Mouse (Mus musculus) forebrain, embryonic 15.5 days (tissue): Measurements from ENCODE around the gene Ubc. TPM values are rescaled to one million over a fixed set of nuclear protein-coding genes. Genes with fewer than 3 reads are reported as not detected.

ENCODE experiments used
- ATAC-seq: fragments of 200-750 bp; cut with Nextera tagmentation; replicated peaks from 2 replicates; pipeline ENCODE4 v1.8.0; 2017; ENCODE audit warnings: mild to moderate bottlenecking, moderate TSS enrichment, moderate library complexity
- H3K27ac ChIP-seq: fragments of 300-500 bp; sonication (generic); replicated peaks from 2 replicates; pipeline ENCODE4 v1.5.1; 2015; ENCODE audit warnings: mild to moderate bottlenecking, inconsistent platforms
- H3K27me3 ChIP-seq: fragments of 300-500 bp; sonication (generic); 2 replicates; pipeline ENCODE4 v1.6.1; 2015; ENCODE audit warnings: inconsistent platforms
- H3K36me3 ChIP-seq: fragments of 300-500 bp; sonication (generic); 2 replicates; pipeline ENCODE4 v1.6.1; 2015; ENCODE audit warnings: mild to moderate bottlenecking, inconsistent platforms
- H3K4me1 ChIP-seq: fragments of 300-500 bp; sonication (generic); 2 replicates; pipeline ENCODE4 v1.6.1; 2015; ENCODE audit warnings: inconsistent platforms
- H3K4me2 ChIP-seq: fragments of 300-500 bp; sonication (generic); replicated peaks from 2 replicates; pipeline ENCODE4 v1.6.1; 2015; ENCODE audit warnings: mild to moderate bottlenecking, inconsistent platforms
- H3K4me3 ChIP-seq: fragments of 300-500 bp; sonication (generic); 2 replicates; pipeline ENCODE4 v1.5.1; 2015; ENCODE audit warnings: mild to moderate bottlenecking, inconsistent platforms
- H3K9ac ChIP-seq: fragments of 300-500 bp; sonication (generic); replicated peaks from 2 replicates; pipeline ENCODE4 v1.6.1; 2015; ENCODE audit warnings: mild to moderate bottlenecking, inconsistent platforms
- H3K9me3 ChIP-seq: fragments of 300-500 bp; sonication (generic); 2 replicates; pipeline ENCODE4 v1.6.1; 2016; ENCODE audit warnings: inconsistent platforms
- WGBS: fragments of 180-500 bp; shearing (Covaris S2); methylation state at CpG from one replicate; pipeline ENCODE4 v1.1.7; 2015; ENCODE audit warnings: mixed read lengths; 5-methylcytosine and 5-hydroxymethylcytosine counted together
- polyA plus RNA-seq: library from polyadenylated mRNA; unstranded; fragments of >200 nt; fragmentation: Nextera tagmentation; extraction: Ambion mirVana; gene quantifications from 2 replicates; pipeline ENCODE4 v1.2.1, GENCODE M21; 2015

The Ubc gene
- polyA plus RNA-seq, 1 experiment from 2014 or later: 1,278 TPM

GRCm38 (mm10) chr5:125370950-125371693 is 18.9 kb downstream of the Ubc start:
- H3K4me1 ChIP-seq: no peaks in the 10 kb centered on the region
- H3K4me3 ChIP-seq: no peak overlapping the region
- no peaks in the 10 kb centered on the region for H3K27me3 ChIP-seq
- ATAC-seq: no peak
- H3K36me3 ChIP-seq: no peaks in the 10 kb centered on the region
- 77% methylated on average over 7 of the region's 7 CpGs for WGBS
- H3K9ac ChIP-seq: no peak overlapping the region
- H3K4me2 ChIP-seq: no peak overlapping the region
- H3K9me3 ChIP-seq: no peaks in the 10 kb centered on the region
- H3K27ac ChIP-seq: no peak overlapping the region

GRCm38 (mm10) chr5:125368568-125368967 is 21.4 kb downstream of the Ubc start:
- Histone ChIP-seq H3K9ac (no peak overlapping the region), H3K4me1 (no peaks in the 10 kb centered on the region), H3K27me3 (no peaks in the 10 kb centered on the region), H3K4me2 (no peak overlapping the region), H3K27ac (no peak overlapping the region), H3K4me3 (no peak overlapping the region), H3K36me3 (no peaks in the 10 kb centered on the region), H3K9me3 (no peaks in the 10 kb centered on the region)
- 0 out of 2 replicates have a peak, but pooled peaks have one; percentile 13 for ATAC-seq
- WGBS: under 1% methylated on average over 4 of the region's 4 CpGs

GRCm38 (mm10) chr5:125368156-125368555 is 21.8 kb downstream of the Ubc start:
- no peak overlapping the region for H3K9ac ChIP-seq
- H3K4me1 ChIP-seq: no peaks in the 10 kb centered on the region
- H3K9me3 ChIP-seq: no peaks in the 10 kb centered on the region
- H3K4me2 ChIP-seq: no peak overlapping the region
- ATAC-seq: no peak
- WGBS: 69% methylated on average over 5 of the region's 5 CpGs
- H3K36me3 ChIP-seq: no peaks in the 10 kb centered on the region
- no peak overlapping the region for H3K4me3 ChIP-seq
- no peaks in the 10 kb centered on the region for H3K27me3 ChIP-seq
- H3K27ac ChIP-seq: no peak overlapping the region

- no peak overlapping the region for H3K27ac ChIP-seq
- no peaks in the 10 kb centered on the region for H3K9me3 ChIP-seq
- no peak for ATAC-seq
- 79% methylated on average over 4 of the region's 4 CpGs for WGBS
- peaks cover 6% of the 10 kb centered on the region for H3K4me1 ChIP-seq
- no peaks in the 10 kb centered on the region for H3K36me3 ChIP-seq
- H3K4me2 ChIP-seq: no peak overlapping the region
- H3K9ac ChIP-seq: no peak overlapping the region
- no peaks in the 10 kb centered on the region for H3K27me3 ChIP-seq
- H3K4me3 ChIP-seq: no peak overlapping the region
Measured at GRCm38 (mm10) chr5:125364851-125365429, 25.1 kb downstream of the Ubc start.

- H3K4me3 ChIP-seq: no peak overlapping the region
- H3K9ac ChIP-seq: no peak overlapping the region
- no peak for ATAC-seq
- H3K27ac ChIP-seq: no peak overlapping the region
- H3K4me2 ChIP-seq: no peak overlapping the region
- no peaks in the 10 kb centered on the region for H3K36me3 ChIP-seq
- H3K27me3 ChIP-seq: no peaks in the 10 kb centered on the region
- no peaks in the 10 kb centered on the region for H3K9me3 ChIP-seq
- peaks cover 6% of the 10 kb centered on the region for H3K4me1 ChIP-seq
- WGBS: 73% methylated on average over 7 of the region's 7 CpGs
Measured at GRCm38 (mm10) chr5:125363894-125364293, 26.1 kb downstream of the Ubc start.

GRCm38 (mm10) chr5:125360981-125361510 is 29.0 kb downstream of the Ubc start:
- ATAC-seq: no peak
- Histone ChIP-seq H3K36me3 (no peaks in the 10 kb centered on the region), H3K27ac (no peak overlapping the region), H3K4me3 (no peak overlapping the region), H3K27me3 (no peaks in the 10 kb centered on the region), H3K9me3 (no peaks in the 10 kb centered on the region), H3K9ac (no peak overlapping the region), H3K4me1 (peaks cover 6% of the 10 kb centered on the region), H3K4me2 (peak overlapping the region; percentile 22)
- WGBS: 75% methylated on average over 16 of the region's 16 CpGs

GRCm38 (mm10) chr5:125360566-125360965 is 29.4 kb downstream of the Ubc start:
- H3K9ac ChIP-seq: no peak overlapping the region

GRCm38 (mm10) chr5:125358270-125358608 is 31.8 kb downstream of the Ubc start:
- no peak overlapping the region for H3K27ac ChIP-seq
- no peaks in the 10 kb centered on the region for H3K27me3 ChIP-seq
- H3K9ac ChIP-seq: no peak overlapping the region
- H3K4me2 ChIP-seq: no peak overlapping the region
- ATAC-seq: no peak
- peaks cover 6% of the 10 kb centered on the region for H3K4me1 ChIP-seq
- H3K4me3 ChIP-seq: no peak overlapping the region
- no peaks in the 10 kb centered on the region for H3K36me3 ChIP-seq
- 93% methylated on average over 5 of the region's 5 CpGs for WGBS
- H3K9me3 ChIP-seq: no peaks in the 10 kb centered on the region

More at GRCm38 (mm10) chr5:125360566-125360965, 29.4 kb downstream of the Ubc start:
- ATAC-seq: no peak
- H3K27me3 ChIP-seq: no peaks in the 10 kb centered on the region
- H3K36me3 ChIP-seq: no peaks in the 10 kb centered on the region
- peak overlapping the region; percentile 22 for H3K4me2 ChIP-seq
- WGBS: 37% methylated on average over 9 of the region's 9 CpGs
- H3K4me1 ChIP-seq: peaks cover 6% of the 10 kb centered on the region
- H3K27ac ChIP-seq: no peak overlapping the region
- no peaks in the 10 kb centered on the region for H3K9me3 ChIP-seq
- H3K4me3 ChIP-seq: no peak overlapping the region

- Histone ChIP-seq H3K27ac (no peak overlapping the region), H3K4me1 (peaks cover 6% of the 10 kb centered on the region), H3K9ac (no peak overlapping the region), H3K36me3 (no peaks in the 10 kb centered on the region), H3K4me2 (no peak overlapping the region), H3K4me3 (no peak overlapping the region), H3K27me3 (no peaks in the 10 kb centered on the region), H3K9me3 (no peaks in the 10 kb centered on the region)
- ATAC-seq: no peak
- WGBS: 84% methylated on average over 12 of the region's 12 CpGs
Measured at GRCm38 (mm10) chr5:125357543-125358269, 32.3 kb downstream of the Ubc start.

GRCm38 (mm10) chr5:125355650-125356049 is 34.4 kb downstream of the Ubc start:
- Histone ChIP-seq H3K4me1 (peaks cover 4% of the 10 kb centered on the region), H3K4me3 (no peak overlapping the region), H3K4me2 (no peak overlapping the region), H3K27me3 (no peaks in the 10 kb centered on the region), H3K9me3 (no peaks in the 10 kb centered on the region), H3K27ac (no peak overlapping the region), H3K36me3 (no peaks in the 10 kb centered on the region), H3K9ac (no peak overlapping the region)
- no peak for ATAC-seq
- 61% methylated on average over 7 of the region's 7 CpGs for WGBS

GRCm38 (mm10) chr5:125354885-125355492 is 35.0 kb downstream of the Ubc start:
- no peaks in the 10 kb centered on the region for H3K4me1 ChIP-seq
- H3K9ac ChIP-seq: no peak overlapping the region
- H3K36me3 ChIP-seq: no peaks in the 10 kb centered on the region
- WGBS: 51% methylated on average over 6 of the region's 7 CpGs
- no peak for ATAC-seq
- no peak overlapping the region for H3K4me2 ChIP-seq
- H3K27me3 ChIP-seq: no peaks in the 10 kb centered on the region
- H3K4me3 ChIP-seq: no peak overlapping the region
- no peaks in the 10 kb centered on the region for H3K9me3 ChIP-seq
- H3K27ac ChIP-seq: no peak overlapping the region; the same call in 1 of the 2 replicates

- Histone ChIP-seq H3K27me3 (no peaks in the 10 kb centered on the region), H3K27ac (no peak overlapping the region), H3K36me3 (no peaks in the 10 kb centered on the region), H3K4me1 (no peaks in the 10 kb centered on the region), H3K9me3 (no peaks in the 10 kb centered on the region), H3K4me2 (no peak overlapping the region), H3K4me3 (no peak overlapping the region), H3K9ac (no peak overlapping the region)
- WGBS: 93% methylated on average over 5 of the region's 5 CpGs
- no peak for ATAC-seq
Measured at GRCm38 (mm10) chr5:125352781-125353294, 37.2 kb downstream of the Ubc start.
